Mouse (Mus musculus) forebrain, embryonic 12.5 days (tissue): ENCODE measurements around the gene Wnt11. TPM values are rescaled to one million over a fixed set of nuclear protein-coding genes. Genes with fewer than 3 reads are reported as not detected.
A peak's percentile ranks its signal among the peaks of the same experiment; 100 is the strongest.

Source experiments
- ATAC-seq: fragments of 200-750 bp; cut with Nextera tagmentation; 2 replicates; pipeline ENCODE4 v1.8.0; 2017; ENCODE audit warnings: moderate TSS enrichment; ENCODE audit not compliant: low FRiP score
- H3K27ac ChIP-seq: fragments of 300-500 bp; sonication (generic); 2 replicates; pipeline ENCODE4 v1.5.1; 2016; ENCODE audit warnings: mild to moderate bottlenecking
- H3K27me3 ChIP-seq: fragments of 300-500 bp; sonication (generic); 2 replicates; pipeline ENCODE4 v1.6.1; 2016; ENCODE audit warnings: mild to moderate bottlenecking
- H3K36me3 ChIP-seq: fragments of 300-500 bp; sonication (generic); replicated peaks from 2 replicates; pipeline ENCODE4 v1.6.1; 2016; ENCODE audit warnings: mild to moderate bottlenecking
- H3K4me1 ChIP-seq: fragments of 300-500 bp; sonication (generic); 2 replicates; pipeline ENCODE4 v1.6.1; 2016
- H3K4me2 ChIP-seq: fragments of 300-500 bp; sonication (generic); 2 replicates; pipeline ENCODE4 v1.6.1; 2016; ENCODE audit warnings: mild to moderate bottlenecking, moderate library complexity
- H3K4me3 ChIP-seq: fragments of 300-500 bp; sonication (generic); replicated peaks from 2 replicates; pipeline ENCODE4 v1.5.1; 2016; ENCODE audit warnings: mild to moderate bottlenecking
- H3K9ac ChIP-seq: fragments of 300-500 bp; sonication (generic); 2 replicates; pipeline ENCODE4 v1.6.1; 2016; ENCODE audit warnings: mild to moderate bottlenecking
- H3K9me3 ChIP-seq: fragments of 300-500 bp; sonication (generic); 2 replicates; pipeline ENCODE4 v1.6.1; 2016
- WGBS: fragments of 180-500 bp; shearing (Covaris S2); methylation state at CpG from one replicate; pipeline ENCODE4 v1.1.7; 2016; 5-methylcytosine and 5-hydroxymethylcytosine counted together
- polyA plus RNA-seq: library from polyadenylated mRNA; unstranded; fragments of >200 nt; fragmentation: Nextera tagmentation; extraction: Ambion mirVana; gene quantifications from 2 replicates; pipeline ENCODE4 v1.2.1, GENCODE M21; 2016

The Wnt11 gene
- polyA plus RNA-seq, result 1.7 and 2.6 TPM in 2 replicates

GRCm38 (mm10) chr7:98834711-98835321 is at the start of gene Wnt11:
Gene Wnt11, plus strand, starts transcription at chr7:98835112.
- Histone ChIP-seq H3K27ac (no peak within 1 kb of the TSS), H3K4me1 (peaks cover 51% of the 10 kb centered on the region), H3K36me3 (no peaks in the 10 kb centered on the region), H3K4me2 (peak within 1 kb of the TSS; percentile 95), H3K9ac (peak within 1 kb of the TSS; percentile 13), H3K4me3 (peak within 1 kb of the TSS; percentile 52), H3K9me3 (no peaks in the 10 kb centered on the region), H3K27me3 (peaks cover 99% of the 10 kb centered on the region)
- no peak for ATAC-seq
- under 1% methylated on average over 65 of the region's 66 CpGs for WGBS

DNA sequence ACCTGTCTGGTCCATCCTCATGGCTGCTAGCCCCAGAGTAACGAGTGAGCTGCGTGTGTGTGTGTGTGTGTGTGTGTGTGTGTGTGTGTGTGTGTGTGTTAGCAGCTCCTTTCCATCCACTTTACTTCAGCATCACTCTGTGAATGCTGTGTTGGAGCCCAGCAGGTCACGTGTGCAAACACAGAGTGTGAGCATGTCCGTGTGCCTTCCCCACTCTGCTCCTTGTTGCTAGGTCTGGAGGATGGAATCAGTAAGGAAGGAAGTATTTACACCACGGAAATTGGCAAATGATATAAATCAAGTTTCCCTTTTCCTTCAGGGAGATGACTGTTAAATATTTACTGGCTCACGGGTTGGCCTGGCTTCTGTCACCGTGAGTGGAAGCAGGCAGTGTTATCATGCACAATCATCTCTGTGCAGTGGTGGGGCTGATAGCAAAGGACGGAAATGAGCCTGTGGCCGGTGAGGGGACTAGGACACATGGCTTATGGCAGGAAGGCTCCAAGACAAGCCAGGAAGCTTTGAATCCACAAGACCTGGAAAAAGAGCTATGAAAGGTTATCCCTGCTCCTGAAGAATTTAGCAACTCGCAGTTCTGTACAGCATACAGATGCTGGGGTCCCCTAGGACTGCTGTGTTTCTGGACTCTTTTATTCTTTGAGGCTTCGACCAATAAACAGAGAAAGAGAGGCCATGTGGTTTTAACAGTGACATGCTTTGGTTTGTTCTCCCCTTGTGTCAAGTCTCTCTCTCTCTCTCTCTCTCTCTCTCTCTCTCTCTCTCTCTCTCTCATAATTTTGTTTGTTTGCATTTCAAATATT is 47.9 kb upstream of the Wnt11 start:
- no peak for ATAC-seq
- Histone ChIP-seq H3K4me1 (peaks cover 19% of the 10 kb centered on the region), H3K27me3 (peaks cover 28% of the 10 kb centered on the region), H3K9ac (no peak overlapping the region), H3K4me3 (no peak overlapping the region), H3K27ac (no peak overlapping the region), H3K36me3 (no peaks in the 10 kb centered on the region), H3K9me3 (no peaks in the 10 kb centered on the region), H3K4me2 (no peak overlapping the region)
- WGBS, result 79% methylated on average over 11 of the region's 11 CpGs

DNA sequence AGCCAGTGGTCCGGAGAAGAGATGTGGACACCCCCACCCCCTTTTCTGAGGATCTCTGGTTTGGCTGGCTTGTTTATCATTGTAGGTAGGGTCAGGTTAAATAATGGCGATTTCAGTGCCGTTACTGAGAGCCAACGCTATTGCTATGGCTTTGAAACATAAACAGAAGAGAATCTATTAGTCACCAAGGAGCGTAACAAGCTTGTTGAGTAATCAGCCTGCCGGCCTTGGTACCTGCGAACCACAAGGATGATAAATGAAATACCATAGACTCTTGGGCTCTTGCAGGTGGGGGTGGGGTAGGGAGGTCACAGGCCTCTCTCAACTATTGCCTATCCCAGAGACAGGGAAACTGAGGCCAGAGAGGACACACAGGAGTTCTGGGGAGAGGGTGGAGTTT is 46.2 kb upstream of the Wnt11 start:
- no peak overlapping the region for H3K9ac ChIP-seq
- H3K4me1 ChIP-seq, result peaks cover 12% of the 10 kb centered on the region
- no peak overlapping the region for H3K27ac ChIP-seq
- peaks cover 16% of the 10 kb centered on the region for H3K27me3 ChIP-seq
- no peaks in the 10 kb centered on the region for H3K9me3 ChIP-seq
- WGBS, result 90% methylated on average over 7 of the region's 7 CpGs
- no peak overlapping the region for H3K4me2 ChIP-seq
- H3K4me3 ChIP-seq, result no peak overlapping the region
- no peaks in the 10 kb centered on the region for H3K36me3 ChIP-seq
- ATAC-seq, result no peak

DNA sequence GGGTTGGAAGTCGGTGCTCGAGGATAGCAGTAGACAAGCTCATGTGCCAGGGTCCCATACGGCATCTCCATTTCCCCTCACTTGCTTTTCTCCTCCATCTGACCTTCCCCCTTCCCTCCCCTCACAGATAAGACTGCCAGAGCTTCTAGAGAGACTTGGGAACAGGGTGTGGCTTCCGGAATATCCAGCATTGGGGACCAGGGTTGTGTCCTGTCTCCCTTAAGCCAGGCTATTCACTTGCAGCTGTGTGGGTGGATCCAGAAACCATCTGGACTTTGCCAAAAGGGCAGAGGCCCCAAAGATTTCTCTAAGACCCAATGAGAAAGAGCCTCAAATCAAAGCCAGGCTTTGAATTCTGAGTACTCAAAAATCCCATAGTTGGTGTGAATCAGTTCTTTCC is 45.8 kb upstream of the Wnt11 start:
- Histone ChIP-seq H3K27me3 (peaks cover 16% of the 10 kb centered on the region; the same call in 1 of the 2 replicates), H3K9me3 (no peaks in the 10 kb centered on the region), H3K9ac (no peak overlapping the region), H3K4me2 (no peak overlapping the region), H3K36me3 (no peaks in the 10 kb centered on the region), H3K4me1 (peaks cover 8% of the 10 kb centered on the region), H3K4me3 (no peak overlapping the region), H3K27ac (no peak overlapping the region)
- WGBS, result 86% methylated on average over 4 of the region's 4 CpGs
- ATAC-seq, result no peak

- Histone ChIP-seq H3K9ac (no peak overlapping the region), H3K9me3 (no peaks in the 10 kb centered on the region), H3K4me2 (no peak overlapping the region), H3K27me3 (peaks cover 2% of the 10 kb centered on the region; the same call in 1 of the 2 replicates), H3K36me3 (no peaks in the 10 kb centered on the region), H3K4me3 (no peak overlapping the region), H3K4me1 (no peaks in the 10 kb centered on the region), H3K27ac (no peak overlapping the region)
- no peak for ATAC-seq
- WGBS, result 75% methylated on average over 5 of the region's 5 CpGs
These were observed 43.0 kb upstream of the Wnt11 start for GRCm38 (mm10) chr7:98791864-98792263.

- no peak for ATAC-seq
- Histone ChIP-seq H3K4me2 (no peak overlapping the region), H3K4me1 (peaks cover 8% of the 10 kb centered on the region; the same call in 1 of the 2 replicates), H3K4me3 (no peak overlapping the region), H3K27ac (no peak overlapping the region), H3K27me3 (peaks cover 3% of the 10 kb centered on the region; the same call in 1 of the 2 replicates), H3K9me3 (no peaks in the 10 kb centered on the region), H3K36me3 (no peaks in the 10 kb centered on the region), H3K9ac (no peak overlapping the region)
- 73% methylated on average over 5 of the region's 5 CpGs for WGBS
These were observed 41.1 kb upstream of the Wnt11 start for GRCm38 (mm10) chr7:98793811-98794210.

DNA sequence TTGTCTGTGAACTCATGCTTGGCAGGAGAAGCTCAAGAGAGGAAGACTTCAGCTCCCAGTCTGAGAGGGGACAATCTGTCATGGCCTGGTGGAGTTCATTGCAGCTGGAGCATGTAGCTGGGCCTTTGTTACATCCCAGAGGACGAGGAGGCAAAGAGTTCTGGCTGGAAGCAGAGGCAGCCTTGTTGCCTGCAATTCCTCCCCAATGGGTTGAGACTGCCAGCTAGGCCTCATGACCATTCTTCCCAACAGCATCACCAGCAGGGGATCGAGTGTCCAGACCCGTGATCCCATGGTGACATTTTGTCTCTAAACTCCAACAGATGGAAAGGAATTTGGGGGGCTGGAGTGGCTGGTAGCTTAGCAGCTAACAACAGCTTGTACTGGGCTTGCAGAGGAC is 40.5 kb upstream of the Wnt11 start:
- H3K27ac ChIP-seq, result no peak overlapping the region
- no peak for ATAC-seq
- H3K9me3 ChIP-seq, result no peaks in the 10 kb centered on the region
- H3K4me1 ChIP-seq, result peaks cover 8% of the 10 kb centered on the region; the same call in 1 of the 2 replicates
- H3K9ac ChIP-seq, result no peak overlapping the region
- H3K36me3 ChIP-seq, result no peaks in the 10 kb centered on the region
- no peak overlapping the region for H3K4me3 ChIP-seq
- peaks cover 3% of the 10 kb centered on the region; the same call in 1 of the 2 replicates for H3K27me3 ChIP-seq
- WGBS, result 51% methylated on average over 3 of the region's 3 CpGs
- no peak overlapping the region for H3K4me2 ChIP-seq

DNA sequence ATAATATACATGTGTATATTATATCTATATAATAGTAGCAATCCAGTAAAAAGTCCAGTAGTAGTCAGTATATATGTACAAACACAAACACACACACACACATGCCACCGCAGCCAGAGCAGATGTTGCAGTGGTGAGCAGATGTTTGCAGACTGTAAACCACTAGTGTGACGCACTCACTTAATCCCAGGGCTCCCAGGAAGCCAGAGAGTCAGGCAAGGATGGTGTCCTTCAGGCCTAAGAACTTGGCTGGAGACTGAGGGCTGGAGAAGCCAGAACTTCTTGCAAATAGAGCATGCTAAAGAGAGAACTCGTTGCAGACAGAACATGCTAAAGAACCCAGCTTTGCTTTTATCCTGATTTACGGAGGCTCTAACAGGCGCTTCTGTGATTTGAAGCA is 39.3 kb upstream of the Wnt11 start:
- H3K27me3 ChIP-seq, result peaks cover 3% of the 10 kb centered on the region; the same call in 1 of the 2 replicates
- H3K4me1 ChIP-seq, result peaks cover 9% of the 10 kb centered on the region; the same call in 1 of the 2 replicates
- no peak overlapping the region for H3K4me3 ChIP-seq
- H3K4me2 ChIP-seq, result no peak overlapping the region
- H3K36me3 ChIP-seq, result no peaks in the 10 kb centered on the region
- no peak overlapping the region for H3K27ac ChIP-seq
- ATAC-seq, result no peak
- H3K9ac ChIP-seq, result no peak overlapping the region
- WGBS, result 89% methylated on average over 5 of the region's 5 CpGs
- H3K9me3 ChIP-seq, result no peaks in the 10 kb centered on the region

GRCm38 (mm10) chr7:98797347-98798133 is 37.4 kb upstream of the Wnt11 start:
- no peak for ATAC-seq
- WGBS, result 32% methylated on average over 5 of the region's 5 CpGs
- Histone ChIP-seq H3K4me2 (no peak overlapping the region), H3K36me3 (no peaks in the 10 kb centered on the region), H3K4me3 (no peak overlapping the region), H3K27me3 (peaks cover 3% of the 10 kb centered on the region; the same call in 1 of the 2 replicates), H3K27ac (no peak overlapping the region), H3K9me3 (no peaks in the 10 kb centered on the region), H3K4me1 (peaks cover 16% of the 10 kb centered on the region; the same call in 1 of the 2 replicates), H3K9ac (no peak overlapping the region)

- H3K27ac ChIP-seq, result no peak overlapping the region
- no peak overlapping the region for H3K4me2 ChIP-seq
- no peak overlapping the region for H3K4me3 ChIP-seq
- no peak overlapping the region for H3K9ac ChIP-seq
- no peaks in the 10 kb centered on the region for H3K9me3 ChIP-seq
- 29% methylated on average over 3 of the region's 3 CpGs for WGBS
- no peaks in the 10 kb centered on the region for H3K36me3 ChIP-seq
- no peak for ATAC-seq
- peaks cover 16% of the 10 kb centered on the region; the same call in 1 of the 2 replicates for H3K4me1 ChIP-seq
- H3K27me3 ChIP-seq, result peaks cover 3% of the 10 kb centered on the region; the same call in 1 of the 2 replicates
These were observed 36.8 kb upstream of the Wnt11 start for GRCm38 (mm10) chr7:98798134-98798417.

- Histone ChIP-seq H3K9ac (no peak overlapping the region), H3K4me3 (no peak overlapping the region), H3K9me3 (no peaks in the 10 kb centered on the region), H3K27ac (no peak overlapping the region), H3K4me2 (no peak overlapping the region), H3K27me3 (peaks cover 3% of the 10 kb centered on the region; the same call in 1 of the 2 replicates), H3K36me3 (no peaks in the 10 kb centered on the region), H3K4me1 (peaks cover 21% of the 10 kb centered on the region; the same call in 1 of the 2 replicates)
- 75% methylated on average over 8 of the region's 8 CpGs for WGBS
- no peak for ATAC-seq
These were observed 34.5 kb upstream of the Wnt11 start for GRCm38 (mm10) chr7:98800435-98800834.

DNA sequence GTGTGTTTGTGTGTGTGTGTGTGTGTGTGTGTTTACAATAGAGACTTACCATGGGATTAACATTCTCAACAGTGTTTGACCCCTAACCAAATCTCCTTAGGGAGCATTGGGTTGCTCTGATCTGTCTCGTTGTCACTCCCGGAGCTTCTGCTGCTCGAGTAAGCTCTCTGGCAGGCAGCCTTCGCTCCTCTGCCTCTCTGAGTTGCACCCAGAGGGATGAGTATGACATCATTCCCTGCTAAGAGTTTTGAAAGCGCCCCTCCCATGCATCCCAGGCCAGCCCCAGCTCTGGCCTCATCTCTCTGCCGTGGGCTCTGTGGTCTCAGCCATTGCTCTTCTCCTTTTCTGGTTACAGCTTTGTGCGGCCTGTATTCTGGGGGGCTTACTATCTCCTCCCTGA is 33.8 kb upstream of the Wnt11 start:
- Histone ChIP-seq H3K9me3 (no peaks in the 10 kb centered on the region), H3K4me2 (no peak overlapping the region), H3K4me1 (peaks cover 21% of the 10 kb centered on the region; the same call in 1 of the 2 replicates), H3K27ac (no peak overlapping the region), H3K9ac (no peak overlapping the region), H3K27me3 (peaks cover 3% of the 10 kb centered on the region; the same call in 1 of the 2 replicates), H3K36me3 (no peaks in the 10 kb centered on the region), H3K4me3 (no peak overlapping the region)
- no peak for ATAC-seq
- WGBS, result 61% methylated on average over 7 of the region's 7 CpGs
